Mouse (Mus musculus): Measurements from ENCODE around the gene Rxylt1.

GRCm38 (mm10) chr10:122105889-122106632, 8.9 kb upstream of the Rxylt1 start:
- no peak for TF ChIP-seq CTCF (IDR thresholded peaks at IDR 0.05; ENCODE audit: control insufficient read depth, insufficient read depth, low read length)
- TF ChIP-seq POLR2A (IDR thresholded peaks at IDR 0.05; ENCODE audit: borderline replicate concordance, control insufficient read depth, low read depth, low read length), result no peak

Data from bone marrow, adult 2 months (tissue).